Mouse (Mus musculus): ENCODE measurements around the gene Ptgdr2.

GRCm38 (mm10) chr19:10972660-10973059 is 35.7 kb downstream of the Ptgdr2 start:
- TF ChIP-seq CTCF (IDR thresholded peaks at IDR 0.05; ENCODE audit: low read depth) (no peak), EP300 (IDR thresholded peaks at IDR 0.05; ENCODE audit: low read depth) (no peak)

All from liver, postnatal 0 days (tissue).